Mouse (Mus musculus) intestine, postnatal 0 days (tissue): Measurements from ENCODE around the gene Dhrs11. TPM values are rescaled to one million over a fixed set of nuclear protein-coding genes. Genes with fewer than 3 reads are reported as not detected.

ENCODE experiments used
- ATAC-seq: fragments of 200-750 bp; cut with Nextera tagmentation; 2 replicates; pipeline ENCODE4 v1.8.0; 2017; ENCODE audit warnings: mild to moderate bottlenecking, moderate TSS enrichment, moderate library complexity
- H3K27ac ChIP-seq: fragments of 300-500 bp; sonication (generic); 2 replicates; pipeline ENCODE4 v1.5.1; 2014; ENCODE audit warnings: mild to moderate bottlenecking, low read depth, low read length, moderate library complexity
- H3K27me3 ChIP-seq: fragments of 300-500 bp; sonication (generic); replicated peaks from 2 replicates; pipeline ENCODE4 v1.6.1; 2014; ENCODE audit warnings: low read length, mixed read lengths; ENCODE audit not compliant: control insufficient read depth, insufficient read depth
- H3K36me3 ChIP-seq: fragments of 300-500 bp; sonication (generic); 2 replicates; pipeline ENCODE4 v1.6.1; 2014; ENCODE audit warnings: mild to moderate bottlenecking, moderate library complexity; ENCODE audit not compliant: control insufficient read depth, insufficient read depth
- H3K4me1 ChIP-seq: fragments of 300-500 bp; sonication (generic); replicated peaks from 2 replicates; pipeline ENCODE4 v1.6.1; 2014; ENCODE audit warnings: antibody characterized with exemption, low read length, mixed read lengths; ENCODE audit not compliant: control insufficient read depth, insufficient read depth
- H3K4me2 ChIP-seq: fragments of 300-500 bp; sonication (generic); replicated peaks from 2 replicates; pipeline ENCODE4 v1.6.1; 2014; ENCODE audit warnings: low read depth, mild to moderate bottlenecking, moderate library complexity
- H3K4me3 ChIP-seq: fragments of 300-500 bp; sonication (generic); 2 replicates; pipeline ENCODE4 v1.5.1; 2014; ENCODE audit warnings: low read depth, low read length
- H3K9ac ChIP-seq: fragments of 300-500 bp; sonication (generic); 2 replicates; pipeline ENCODE4 v1.6.1; 2014; ENCODE audit warnings: mild to moderate bottlenecking, low read depth, low read length
- H3K9me3 ChIP-seq: fragments of 300-500 bp; sonication (generic); 2 replicates; pipeline ENCODE4 v1.6.1; 2016; ENCODE audit warnings: mixed run types; ENCODE audit not compliant: control insufficient read depth
- CTCF ChIP-seq: sonication (generic); IDR thresholded peaks from 2 replicates; pipeline ENCODE4 v1.5.1; 2016; ENCODE audit warnings: low read depth, mild to moderate bottlenecking, control low read depth, antibody characterized with exemption, moderate library complexity
- WGBS: fragments of 180-500 bp; shearing (Covaris S2); extraction: QIAGEN DNeasy Blood & Tissue Kit; methylation state at CpG from one replicate; pipeline ENCODE4 v1.1.7; 2014; 5-methylcytosine and 5-hydroxymethylcytosine counted together
- polyA plus RNA-seq: library from polyadenylated mRNA; unstranded; fragments of >200 nt; fragmentation: Nextera tagmentation; extraction: Ambion mirVana; gene quantifications from 2 replicates; pipeline ENCODE4 v1.2.1, GENCODE M21; 2015

The Dhrs11 gene
- polyA plus RNA-seq, 1 experiment from 2014 or later: 129 TPM

DNA sequence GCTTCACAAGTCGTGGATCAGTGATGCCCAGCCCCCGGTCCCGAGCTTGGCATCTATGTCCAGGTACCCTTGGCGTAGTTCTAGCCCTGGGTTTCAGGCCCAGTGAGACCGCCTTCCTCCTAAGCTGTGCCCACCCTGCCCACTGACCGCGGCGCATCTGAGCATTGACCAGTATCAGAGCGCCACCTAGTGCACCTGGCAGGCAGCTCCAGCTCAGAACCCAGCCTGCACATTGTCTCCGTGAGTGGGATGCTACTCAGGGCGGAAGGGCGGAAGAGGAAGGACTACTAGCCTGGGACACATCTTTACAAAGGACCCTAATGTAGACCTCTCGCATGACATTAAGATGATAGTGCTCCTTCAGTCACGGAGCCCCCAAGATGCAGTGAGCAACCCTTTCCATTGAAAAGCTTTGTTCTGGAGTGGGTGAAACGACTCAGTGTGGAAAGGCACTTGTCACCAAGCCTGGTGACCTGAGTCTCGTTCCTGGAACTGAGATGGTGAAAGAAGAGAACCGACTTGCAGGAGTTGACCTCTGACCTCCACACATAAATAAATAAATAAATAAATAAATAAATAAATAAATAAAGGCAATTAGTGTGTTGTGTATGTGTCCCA is 34.2 kb downstream of the Dhrs11 start:
- Histone ChIP-seq H3K9me3 (no peaks in the 10 kb centered on the region), H3K27me3 (no peaks in the 10 kb centered on the region), H3K4me1 (no peaks in the 10 kb centered on the region), H3K27ac (no peak overlapping the region), H3K4me3 (no peak overlapping the region), H3K9ac (no peak overlapping the region), H3K4me2 (no peak overlapping the region; the same call in 1 of the 2 replicates), H3K36me3 (no peaks in the 10 kb centered on the region)
- no peak for ATAC-seq
- peak; percentile 98 for TF ChIP-seq CTCF
- 11% methylated on average over 17 of the region's 17 CpGs for WGBS

DNA sequence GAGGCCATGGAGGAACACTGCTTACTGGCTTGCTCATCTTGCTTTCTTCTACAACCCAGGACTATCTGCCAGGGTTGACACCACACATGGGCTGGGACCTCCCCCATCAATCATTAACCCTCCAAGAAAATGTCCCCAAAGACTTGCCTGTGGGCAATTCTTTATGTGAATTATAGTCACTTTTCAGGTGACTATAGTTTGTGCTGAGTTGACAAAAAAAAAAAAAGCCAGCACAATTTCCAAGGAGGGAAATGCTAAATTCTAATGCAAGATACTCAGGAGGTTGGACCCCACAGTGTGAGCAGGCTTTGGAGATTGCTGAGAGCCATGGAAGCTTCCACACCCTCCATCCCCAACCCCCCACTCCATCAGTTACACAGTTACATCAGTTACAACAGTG is 35.2 kb downstream of the Dhrs11 start:
- H3K27ac ChIP-seq: no peak overlapping the region
- no peak overlapping the region for H3K4me3 ChIP-seq
- H3K4me2 ChIP-seq: no peak overlapping the region
- H3K4me1 ChIP-seq: no peaks in the 10 kb centered on the region
- H3K36me3 ChIP-seq: no peaks in the 10 kb centered on the region
- H3K9me3 ChIP-seq: no peaks in the 10 kb centered on the region
- TF ChIP-seq CTCF: no peak
- no peak for ATAC-seq
- no peak overlapping the region for H3K9ac ChIP-seq
- no peaks in the 10 kb centered on the region for H3K27me3 ChIP-seq

- H3K4me3 ChIP-seq: no peak overlapping the region
- no peak for TF ChIP-seq CTCF
- H3K27ac ChIP-seq: no peak overlapping the region
- no peaks in the 10 kb centered on the region for H3K4me1 ChIP-seq
- no peak for ATAC-seq
- no peak overlapping the region for H3K4me2 ChIP-seq
- no peaks in the 10 kb centered on the region for H3K9me3 ChIP-seq
- no peaks in the 10 kb centered on the region for H3K36me3 ChIP-seq
- H3K9ac ChIP-seq: no peak overlapping the region
- 56% methylated on average over 6 of the region's 6 CpGs for WGBS
- H3K27me3 ChIP-seq: no peaks in the 10 kb centered on the region
Measured at GRCm38 (mm10) chr11:84790383-84790782, 38.4 kb downstream of the Dhrs11 start.

DNA sequence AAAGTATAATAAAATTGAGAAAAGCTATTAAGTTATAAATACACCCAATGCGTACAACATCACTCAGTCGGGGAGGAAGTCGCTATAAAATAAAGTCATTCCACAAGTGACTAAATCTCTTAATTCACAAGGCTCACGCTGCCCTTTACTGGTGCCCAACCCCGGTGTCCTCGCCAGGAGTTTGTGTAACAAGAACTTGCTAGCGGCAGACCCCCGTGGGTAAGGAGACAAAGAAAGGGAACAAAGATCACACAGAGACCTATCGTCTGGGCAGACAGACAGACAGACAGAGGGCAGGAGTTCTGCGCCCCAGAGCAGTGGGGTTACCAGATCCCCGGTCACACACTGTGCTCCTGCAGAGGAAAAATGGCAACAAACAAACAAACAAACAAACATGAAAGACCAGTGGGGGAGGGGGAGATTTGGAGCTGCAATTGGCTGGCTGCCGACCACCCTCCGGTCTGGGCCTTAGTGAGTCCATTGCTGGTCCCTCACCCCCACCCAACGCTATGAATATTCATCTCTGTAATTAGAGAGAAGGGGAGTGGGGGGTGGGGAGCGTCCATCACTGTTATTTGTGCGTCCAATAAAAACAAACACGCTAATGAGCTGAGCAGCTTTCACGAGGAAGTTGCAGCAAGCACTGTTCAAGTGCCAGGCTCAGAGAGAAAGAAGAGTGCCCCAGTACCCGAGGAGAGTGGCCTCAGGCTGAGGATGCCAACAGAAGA is 48.5 kb downstream of the Dhrs11 start:
- TF ChIP-seq CTCF: no peak
- Histone ChIP-seq H3K9ac (no peak overlapping the region), H3K4me2 (0 out of 2 replicates have a peak overlapping the region, but pooled peaks have one; percentile 17), H3K4me1 (0 out of 2 replicates have a peak, but pooled peaks cover 2% of the 10 kb centered on the region), H3K27ac (no peak overlapping the region), H3K9me3 (no peaks in the 10 kb centered on the region), H3K4me3 (no peak overlapping the region), H3K27me3 (0 out of 2 replicates have a peak, but pooled peaks cover 6% of the 10 kb centered on the region), H3K36me3 (no peaks in the 10 kb centered on the region)
- peak; percentile 10; the same call in 1 of the 2 replicates for ATAC-seq
- WGBS: 6% methylated on average over 19 of the region's 19 CpGs

DNA sequence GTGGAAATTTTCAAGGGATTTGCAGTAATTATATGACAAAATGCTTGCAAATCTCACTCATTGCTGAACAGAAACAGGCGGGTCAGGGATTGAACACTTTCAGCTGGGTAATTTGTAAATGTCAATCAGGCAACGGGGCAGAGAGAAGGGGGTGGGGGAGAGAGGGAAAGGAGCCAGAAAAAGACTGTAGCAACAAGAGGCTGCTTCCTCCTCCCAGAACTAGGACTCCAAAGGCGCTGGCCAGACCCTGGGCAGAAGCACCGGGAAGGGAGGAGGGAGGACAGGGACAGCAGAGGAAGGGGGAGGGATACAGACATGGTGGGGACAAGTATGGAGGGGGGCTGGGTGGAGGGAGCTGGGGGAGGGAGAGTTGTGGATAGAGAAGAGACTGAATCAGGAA is 53.2 kb downstream of the Dhrs11 start:
- no peak overlapping the region for H3K4me3 ChIP-seq
- H3K36me3 ChIP-seq: no peaks in the 10 kb centered on the region
- no peak overlapping the region for H3K27ac ChIP-seq
- WGBS: 2% methylated on average over 4 of the region's 4 CpGs
- no peak for TF ChIP-seq CTCF
- H3K9ac ChIP-seq: no peak overlapping the region
- H3K27me3 ChIP-seq: 0 out of 2 replicates have a peak, but pooled peaks cover 3% of the 10 kb centered on the region
- H3K4me2 ChIP-seq: no peak overlapping the region
- no peak for ATAC-seq
- H3K9me3 ChIP-seq: no peaks in the 10 kb centered on the region
- H3K4me1 ChIP-seq: 0 out of 2 replicates have a peak, but pooled peaks cover 2% of the 10 kb centered on the region

GRCm38 (mm10) chr11:84774870-84775514 is 53.8 kb downstream of the Dhrs11 start:
- H3K27me3 ChIP-seq: no peaks in the 10 kb centered on the region
- no peaks in the 10 kb centered on the region for H3K9me3 ChIP-seq
- 0 out of 2 replicates have a peak, but pooled peaks cover 2% of the 10 kb centered on the region for H3K4me1 ChIP-seq
- H3K36me3 ChIP-seq: no peaks in the 10 kb centered on the region
- no peak for TF ChIP-seq CTCF
- no peak overlapping the region for H3K27ac ChIP-seq
- H3K4me2 ChIP-seq: no peak overlapping the region
- WGBS: 43% methylated on average over 13 of the region's 13 CpGs
- no peak overlapping the region for H3K9ac ChIP-seq
- no peak for ATAC-seq
- H3K4me3 ChIP-seq: no peak overlapping the region

Other genes starting within 250 kb of the Dhrs11 start
- 7.1 and 8.9 TPM in 2 replicates for gene Mrm1, start 9.5 kb downstream of the Dhrs11 start, polyA plus RNA-seq
- gene Ggnbp2, start 41.8 kb upstream of the Dhrs11 start, polyA plus RNA-seq: 75.0 and 89.9 TPM in 2 replicates
- gene Myo19, start 51.2 kb upstream of the Dhrs11 start, polyA plus RNA-seq: 3.6 and 3.9 TPM in 2 replicates
- gene Pigw, start 51.3 kb upstream of the Dhrs11 start, polyA plus RNA-seq: 1.3 and 1.5 TPM in 2 replicates
- 22.6 and 23.5 TPM in 2 replicates for gene Znhit3, start 87.4 kb upstream of the Dhrs11 start, polyA plus RNA-seq
- 0.33 and 0.64 TPM in 2 replicates for gene Car4, start 128.8 kb upstream of the Dhrs11 start, polyA plus RNA-seq